Mouse (Mus musculus) lung, postnatal 0 days (tissue): ENCODE data around the gene Prkg1. TPM values are rescaled to one million over a fixed set of nuclear protein-coding genes. Genes with fewer than 3 reads are reported as not detected.

Experiments
- ATAC-seq: fragments of 200-750 bp; cut with Nextera tagmentation; 2 replicates; pipeline ENCODE4 v1.8.0; 2017; ENCODE audit warnings: moderate library complexity
- DNase-seq: peaks from one replicate; pipeline ENCODE4 v3.0.0-alpha.2; 2016; ENCODE audit warnings: low spot score
- H3K27ac ChIP-seq: fragments of 300-500 bp; sonication (generic); 2 replicates; pipeline ENCODE4 v1.5.1; 2014; ENCODE audit warnings: antibody characterized with exemption, mild to moderate bottlenecking, low read length, mixed read lengths
- H3K27me3 ChIP-seq: fragments of 300-500 bp; sonication (generic); replicated peaks from 2 replicates; pipeline ENCODE4 v1.6.1; 2014; ENCODE audit warnings: low read length, mixed read lengths; ENCODE audit not compliant: insufficient read depth
- H3K36me3 ChIP-seq: fragments of 300-500 bp; sonication (generic); 2 replicates; pipeline ENCODE4 v1.6.1; 2014; ENCODE audit warnings: low read length, mixed read lengths; ENCODE audit not compliant: insufficient read depth
- H3K4me1 ChIP-seq: fragments of 300-500 bp; sonication (generic); 2 replicates; pipeline ENCODE4 v1.6.1; 2014; ENCODE audit warnings: antibody characterized with exemption, low read depth, low read length, mixed read lengths; ENCODE audit not compliant: insufficient read depth
- H3K4me2 ChIP-seq: fragments of 300-500 bp; sonication (generic); replicated peaks from 2 replicates; pipeline ENCODE4 v1.6.1; 2014; ENCODE audit warnings: low read depth, mild to moderate bottlenecking, low read length, moderate library complexity, mixed read lengths
- H3K4me3 ChIP-seq: fragments of 300-500 bp; sonication (generic); 2 replicates; pipeline ENCODE4 v1.5.1; 2014; ENCODE audit warnings: low read depth, low read length
- H3K9ac ChIP-seq: fragments of 300-500 bp; sonication (generic); replicated peaks from 2 replicates; pipeline ENCODE4 v1.6.1; 2014; ENCODE audit warnings: low read depth, mild to moderate bottlenecking
- H3K9me3 ChIP-seq: fragments of 300-500 bp; sonication (generic); 2 replicates; pipeline ENCODE4 v1.6.1; 2016; ENCODE audit warnings: low read length, mixed read lengths
- CTCF ChIP-seq: IDR thresholded peaks from 2 replicates; pipeline ENCODE4 v1.5.1; 2016; ENCODE audit warnings: antibody characterized with exemption, mild to moderate bottlenecking
- EP300 ChIP-seq: IDR thresholded peaks from 2 replicates; pipeline ENCODE4 v1.6.1; 2016; ENCODE audit warnings: antibody characterized with exemption, mild to moderate bottlenecking, control low read depth
- WGBS: fragments of 180-500 bp; shearing (Covaris S2); extraction: QIAGEN DNeasy Blood & Tissue Kit; methylation state at CpG from one replicate; pipeline ENCODE4 v1.1.7; 2014; 5-methylcytosine and 5-hydroxymethylcytosine counted together
- polyA plus RNA-seq: library from polyadenylated mRNA; unstranded; fragments of >200 nt; fragmentation: Nextera tagmentation; extraction: Ambion mirVana; gene quantifications from 2 replicates; pipeline ENCODE4 v1.2.1, GENCODE M21; 2015

Gene Prkg1
- polyA plus RNA-seq, 1 experiment from 2014 or later: 4.8 TPM

DNA sequence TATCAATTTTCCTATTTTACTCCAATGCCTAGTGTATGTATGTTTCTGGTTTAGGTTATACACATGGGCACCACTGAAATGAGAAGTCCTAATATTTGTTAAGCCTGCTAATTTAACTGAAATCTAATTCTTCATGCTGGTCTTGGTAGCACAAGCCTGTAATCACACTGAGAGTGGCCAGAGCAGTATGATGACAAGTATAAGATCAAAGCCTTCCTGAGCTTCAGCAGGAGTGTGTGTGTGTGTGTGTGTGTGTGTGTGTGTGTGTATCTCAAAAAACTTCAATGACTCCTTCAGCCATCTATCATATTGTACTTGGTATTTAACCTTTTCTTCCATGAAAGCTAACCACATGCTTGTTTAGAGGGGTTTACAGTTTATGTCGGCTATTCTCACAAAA lies 922.2 kb downstream of the Prkg1 start:
- Histone ChIP-seq H3K4me1 (no peaks in the 10 kb centered on the region), H3K4me2 (no peak overlapping the region), H3K27ac (no peak overlapping the region), H3K9ac (no peak overlapping the region), H3K36me3 (no peaks in the 10 kb centered on the region), H3K27me3 (no peaks in the 10 kb centered on the region), H3K9me3 (no peaks in the 10 kb centered on the region), H3K4me3 (no peak overlapping the region)
- DNase-seq: no peak
- WGBS: 5% methylated on average over 1 of the region's 1 CpGs
- no peak for TF ChIP-seq EP300
- peak; percentile 32; the same call in 1 of the 2 replicates for ATAC-seq

DNA sequence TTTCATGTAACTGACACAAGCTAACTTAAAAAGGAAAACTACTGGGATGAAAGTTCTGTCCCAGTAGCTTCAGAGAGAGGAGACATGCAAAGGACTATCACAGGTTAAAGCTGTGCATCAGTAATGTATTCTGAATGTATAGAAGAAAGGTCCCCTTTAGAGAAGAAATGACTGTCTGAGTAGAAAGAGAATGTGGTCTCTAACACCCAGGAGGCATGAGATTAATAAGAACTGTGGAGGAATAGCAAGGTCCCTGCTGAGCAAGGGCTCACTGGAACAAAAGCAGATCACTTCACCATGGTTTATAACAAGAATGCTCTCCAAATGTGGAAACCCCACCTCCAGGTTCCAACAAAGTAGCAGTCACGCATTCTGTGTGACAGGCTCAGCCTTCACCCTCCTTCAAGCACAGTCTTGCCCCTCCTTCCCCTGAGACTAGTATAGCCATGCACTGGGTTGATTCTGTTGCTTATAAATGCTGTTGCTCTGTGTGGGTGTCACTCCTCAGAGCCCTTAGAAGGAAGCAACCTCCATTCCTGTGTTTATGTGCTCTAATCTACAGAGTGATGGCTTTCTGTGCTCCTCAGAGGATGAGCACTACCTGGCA lies 931.7 kb downstream of the Prkg1 start:
- TF ChIP-seq CTCF: no peak
- TF ChIP-seq EP300: no peak
- H3K4me2 ChIP-seq: no peak overlapping the region
- no peak overlapping the region for H3K9ac ChIP-seq
- no peak for DNase-seq
- H3K4me1 ChIP-seq: no peaks in the 10 kb centered on the region
- no peaks in the 10 kb centered on the region for H3K27me3 ChIP-seq
- H3K36me3 ChIP-seq: no peaks in the 10 kb centered on the region
- H3K4me3 ChIP-seq: no peak overlapping the region
- 37% methylated on average over 1 of the region's 1 CpGs for WGBS
- no peak overlapping the region for H3K27ac ChIP-seq
- H3K9me3 ChIP-seq: no peaks in the 10 kb centered on the region
- no peak for ATAC-seq

DNA sequence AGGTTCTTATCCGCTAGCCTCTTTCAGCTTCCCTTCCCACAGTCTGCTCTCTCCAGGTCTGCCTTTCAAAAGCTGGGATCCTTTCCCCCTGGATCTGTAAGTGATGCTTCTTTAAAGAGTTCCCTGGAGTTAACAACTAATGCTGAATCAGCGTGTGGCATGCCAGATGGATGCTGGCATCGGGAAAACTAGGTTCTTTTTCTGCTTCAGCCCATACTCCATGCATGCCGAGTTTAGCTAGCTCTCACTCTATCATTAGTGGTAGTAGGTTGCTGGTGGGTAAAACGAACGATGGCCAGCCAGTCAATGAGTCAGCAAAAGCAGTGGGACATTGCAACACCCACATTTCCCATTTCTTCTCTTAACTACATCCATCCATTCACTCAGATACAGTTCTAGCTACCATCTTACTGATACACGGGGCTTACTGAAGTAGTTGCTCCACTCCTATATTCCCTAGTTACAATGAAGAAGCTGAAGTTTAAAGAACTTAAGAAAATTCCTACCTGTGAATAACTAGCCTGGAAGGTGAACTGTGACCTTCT lies 935.5 kb downstream of the Prkg1 start:
- no peak for DNase-seq
- Histone ChIP-seq H3K9ac (no peak overlapping the region), H3K9me3 (no peaks in the 10 kb centered on the region), H3K27me3 (no peaks in the 10 kb centered on the region), H3K4me1 (no peaks in the 10 kb centered on the region), H3K4me2 (no peak overlapping the region), H3K27ac (no peak overlapping the region), H3K36me3 (no peaks in the 10 kb centered on the region), H3K4me3 (no peak overlapping the region)
- no peak for TF ChIP-seq CTCF
- no peak for TF ChIP-seq EP300
- ATAC-seq: no peak
- WGBS: 79% methylated on average over 7 of the region's 7 CpGs

DNA sequence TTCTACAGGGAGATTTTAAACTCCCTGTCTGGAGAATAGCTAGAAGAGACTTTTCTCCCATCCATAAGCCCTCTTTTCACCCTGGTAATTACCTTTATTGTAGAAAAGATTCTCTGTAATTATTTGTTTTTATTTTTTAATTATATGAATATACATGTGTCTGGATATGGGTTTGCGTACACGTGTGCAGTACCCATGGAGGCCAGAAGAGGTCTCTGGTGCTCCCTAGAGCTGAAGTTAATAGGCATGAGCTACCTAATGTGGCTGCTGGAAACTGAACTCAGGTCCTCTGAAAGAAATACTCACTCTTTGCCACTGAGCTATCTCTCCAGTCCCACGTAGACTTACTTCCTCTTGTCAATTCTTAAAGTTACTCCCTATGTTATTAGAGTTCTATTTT lies 937.0 kb downstream of the Prkg1 start:
- no peak overlapping the region for H3K4me2 ChIP-seq
- no peak overlapping the region for H3K27ac ChIP-seq
- H3K9me3 ChIP-seq: no peaks in the 10 kb centered on the region
- WGBS: 76% methylated on average over 3 of the region's 3 CpGs
- DNase-seq: no peak
- no peaks in the 10 kb centered on the region for H3K4me1 ChIP-seq
- ATAC-seq: no peak
- H3K9ac ChIP-seq: no peak overlapping the region
- TF ChIP-seq CTCF: peak; percentile 30; the same call in 1 of the 2 replicates
- no peak for TF ChIP-seq EP300
- H3K36me3 ChIP-seq: no peaks in the 10 kb centered on the region
- H3K27me3 ChIP-seq: no peaks in the 10 kb centered on the region
- no peak overlapping the region for H3K4me3 ChIP-seq

DNA sequence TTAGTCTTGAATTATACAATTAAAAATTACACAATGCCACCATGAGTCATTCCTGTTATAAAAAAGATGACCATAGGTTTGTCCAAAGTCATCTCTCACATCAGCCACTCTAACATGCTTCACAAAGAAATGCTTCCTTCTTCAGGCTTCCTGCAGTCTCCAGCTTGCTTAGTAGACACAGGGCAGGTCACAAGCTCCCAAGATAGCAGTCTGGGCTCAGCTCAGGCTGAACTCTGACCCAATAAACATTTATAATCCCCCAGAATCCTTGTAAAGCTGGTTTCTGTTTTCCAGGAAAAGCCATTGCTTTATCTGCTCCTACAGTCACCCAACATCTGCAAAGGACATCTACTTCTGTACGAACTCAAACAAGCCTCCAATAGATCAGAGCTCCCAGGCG lies 938.7 kb downstream of the Prkg1 start:
- Histone ChIP-seq H3K36me3 (no peaks in the 10 kb centered on the region), H3K9me3 (no peaks in the 10 kb centered on the region), H3K4me1 (no peaks in the 10 kb centered on the region), H3K4me3 (no peak overlapping the region), H3K27ac (no peak overlapping the region), H3K27me3 (no peaks in the 10 kb centered on the region), H3K9ac (no peak overlapping the region), H3K4me2 (no peak overlapping the region)
- WGBS: 47% methylated on average over 2 of the region's 2 CpGs
- ATAC-seq (no peak), DNase-seq (no peak)
- TF ChIP-seq CTCF (no peak), EP300 (no peak)

DNA sequence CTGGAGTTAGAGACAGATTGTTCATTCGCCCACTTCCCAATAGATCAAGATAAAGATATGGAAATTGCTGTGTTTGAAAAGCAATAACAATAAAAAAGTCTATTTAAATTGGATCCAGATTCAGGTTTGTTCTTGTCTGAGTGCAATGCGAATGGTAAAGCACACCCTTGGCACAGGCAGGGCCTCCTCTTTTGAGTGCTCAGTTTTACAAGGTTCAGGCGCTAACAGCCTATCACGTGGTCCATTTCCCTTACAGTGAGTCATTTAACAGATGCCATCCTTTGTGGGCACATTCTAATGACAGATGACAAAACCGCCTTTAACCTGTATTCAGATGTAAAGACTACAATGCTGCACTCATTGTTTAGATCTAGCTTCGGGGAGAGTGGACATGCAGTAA lies 949.2 kb downstream of the Prkg1 start:
- Histone ChIP-seq H3K4me3 (no peak overlapping the region), H3K27me3 (no peaks in the 10 kb centered on the region), H3K36me3 (no peaks in the 10 kb centered on the region), H3K27ac (no peak overlapping the region), H3K9ac (no peak overlapping the region), H3K9me3 (no peaks in the 10 kb centered on the region), H3K4me2 (no peak overlapping the region), H3K4me1 (no peaks in the 10 kb centered on the region)
- ATAC-seq (no peak), DNase-seq (no peak)
- no peak for TF ChIP-seq CTCF
- no peak for TF ChIP-seq EP300
- whole genome bisulfite sequencing: 71% methylated on average over 6 of the region's 6 CpGs
